Mouse (Mus musculus): ENCODE data around the gene Gm45902. TPM values are rescaled to one million over a fixed set of nuclear protein-coding genes. Genes with fewer than 3 reads are reported as not detected.

Gene Gm45902
- polyA plus RNA-seq (2012; rRNA removed; ENCODE audit: low replicate concordance), result 0.71 and 0.97 TPM in 2 replicates

DNA sequence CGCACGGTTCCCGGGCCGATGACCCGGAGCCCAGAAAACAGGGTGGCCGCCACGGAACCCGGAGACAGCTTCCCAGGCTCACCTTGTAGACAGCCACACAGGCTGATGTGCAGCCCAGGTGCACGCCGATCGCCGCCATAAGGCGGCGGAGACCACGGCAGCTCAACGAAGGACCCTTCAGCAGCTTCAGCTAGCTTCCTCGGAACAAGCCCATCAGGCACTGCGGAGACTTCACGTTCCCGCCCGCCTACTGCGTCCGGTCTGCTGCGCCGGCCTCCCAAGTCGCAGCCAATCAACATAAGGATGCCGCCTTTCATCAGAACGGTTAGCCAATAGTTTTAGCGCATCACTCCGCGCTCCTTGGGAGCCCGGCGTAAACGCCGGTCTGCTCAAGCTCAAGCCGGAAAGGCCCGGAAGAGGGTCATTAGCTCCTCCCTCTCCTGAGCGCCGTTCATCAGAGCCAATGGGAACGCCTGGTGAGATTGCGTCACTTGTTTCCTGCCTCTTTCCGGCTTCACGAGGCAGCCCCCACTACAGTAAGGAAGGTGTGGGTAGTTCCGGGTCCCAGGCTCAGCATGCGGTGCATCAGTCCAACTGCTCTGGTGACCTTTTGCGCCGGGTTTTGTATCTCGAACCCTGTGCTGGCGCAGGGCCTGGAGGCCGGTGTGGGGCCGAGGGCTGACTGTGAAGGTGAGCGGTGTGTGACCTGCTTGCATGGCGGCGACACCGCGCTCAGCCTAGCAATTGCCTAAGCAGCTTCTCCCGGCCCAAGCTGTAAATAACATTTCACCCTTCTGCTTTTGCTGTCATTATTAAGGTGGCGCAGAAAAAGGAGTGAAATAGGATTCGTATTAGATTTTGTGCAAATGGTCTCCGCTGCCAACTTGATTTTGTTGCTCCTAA, at the start of gene Gm45902, which contains the start of the genes Hspa14 and Cdnf:
TSS of gene Gm45902 (minus strand) at position 239 of the 903 bp plus-strand sequence.
TSS of gene Hspa14 (minus strand) at position 263 of the 903 bp plus-strand sequence.
TSS of gene Cdnf (plus strand) at position 479 of the 903 bp plus-strand sequence.

GRCm38 (mm10) chr2:3474861-3475283, 37.7 kb downstream of the Gm45902 start, which contains the start of gene Suv39h2:
Gene Suv39h2 (minus strand): TSS chr2:3475031.

Other genes with a start within 250 kb of the Gm45902 start
- 0.60 and 2.8 TPM in 2 replicates for gene Nmt2, start 228.6 kb downstream of the Gm45902 start, polyA plus RNA-seq (2012; rRNA removed; ENCODE audit: low replicate concordance)
- 0.47 and 0.81 TPM in 2 replicates for gene Rpp38, start 180.1 kb downstream of the Gm45902 start, polyA plus RNA-seq (2012; rRNA removed; ENCODE audit: low replicate concordance)
- not detected in 2 replicates for gene Acbd7, start 176.6 kb downstream of the Gm45902 start, polyA plus RNA-seq (2012; rRNA removed; ENCODE audit: low replicate concordance)
- not detected in 2 replicates for gene Olah, start 115.6 kb downstream of the Gm45902 start, polyA plus RNA-seq (2012; rRNA removed; ENCODE audit: low replicate concordance)
- not detected in 2 replicates for gene Meig1, start 90.1 kb downstream of the Gm45902 start, polyA plus RNA-seq (2012; rRNA removed; ENCODE audit: low replicate concordance)
- 0.46 and 0.65 TPM in 2 replicates for gene Dclre1c, start 88.7 kb downstream of the Gm45902 start, polyA plus RNA-seq (2012; rRNA removed; ENCODE audit: low replicate concordance)
- 1.6 and 1.7 TPM in 2 replicates for gene Suv39h2, start 37.8 kb downstream of the Gm45902 start, polyA plus RNA-seq (2012; rRNA removed; ENCODE audit: low replicate concordance)
- gene Hspa14, start within 50 bp of the Gm45902 start, polyA plus RNA-seq (2012; rRNA removed; ENCODE audit: low replicate concordance), result 6.6 and 8.3 TPM in 2 replicates
- gene Cdnf, start 240 bp upstream of the Gm45902 start, polyA plus RNA-seq (2012; rRNA removed; ENCODE audit: low replicate concordance), result 0.02 and 0.12 TPM in 2 replicates
- gene Fam107b, start 57.7 kb upstream of the Gm45902 start, polyA plus RNA-seq (2012; rRNA removed; ENCODE audit: low replicate concordance), result 2.0 and 5.6 TPM in 2 replicates

Measured in duodenum, adult 2 months (tissue).